Mouse (Mus musculus) lung, postnatal 10 days (tissue): ENCODE measurements around the gene Phf2.

Experiments
- DNase-seq: peaks from one replicate; pipeline ENCODE4 v3.0.0; 2021

The Phf2 gene

DNA sequence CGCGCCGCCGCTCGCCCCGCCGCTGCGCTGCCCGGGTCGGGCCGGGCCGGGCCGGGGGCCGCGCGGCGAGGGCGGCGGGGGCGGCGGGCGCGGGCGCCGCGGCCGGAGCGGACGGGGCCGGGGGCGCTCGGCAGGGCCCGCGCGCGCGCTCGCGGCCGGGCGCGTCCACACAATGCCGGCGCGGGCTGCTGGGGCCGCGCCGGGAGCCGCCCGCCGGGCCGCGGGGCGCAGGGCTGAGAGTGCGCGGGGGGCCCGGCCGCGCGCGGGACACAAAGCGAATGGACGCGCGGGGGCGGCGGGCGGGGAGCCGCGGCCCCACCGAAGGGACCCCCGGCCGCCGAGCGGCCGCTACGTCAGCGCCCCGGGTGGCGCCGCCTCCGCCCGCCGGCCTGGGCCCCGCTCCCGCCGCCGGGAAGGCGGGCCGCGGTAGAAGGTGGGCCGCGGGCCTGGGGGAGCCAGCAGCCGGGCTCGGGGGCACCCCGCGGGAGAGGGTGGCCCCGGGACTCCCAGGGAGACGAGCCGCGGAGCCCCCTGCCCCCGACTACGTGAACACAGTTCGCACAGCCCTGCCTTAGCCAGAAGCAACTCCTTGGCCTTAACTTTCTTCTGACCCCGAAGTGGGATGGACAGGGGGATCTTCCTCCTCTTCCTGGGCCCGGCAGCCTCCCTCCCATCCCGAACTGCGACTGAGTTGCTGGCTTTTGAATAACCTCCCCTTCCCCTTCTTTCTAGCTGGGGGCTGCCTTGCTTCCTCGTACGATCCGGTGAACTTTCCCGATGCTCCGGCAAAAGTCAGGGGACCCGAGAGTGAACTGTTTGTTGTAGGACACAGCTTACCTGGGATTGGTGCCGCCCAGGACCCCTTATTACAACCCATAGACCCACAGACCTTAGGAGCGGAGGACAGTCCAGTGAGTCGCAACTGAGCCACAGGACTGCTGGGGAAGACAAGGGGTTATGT lies at the start of gene Phf2:
Gene Phf2, minus strand, starts transcription at position 349 of the 961 bp plus-strand sequence.
- DNase-seq = peak; percentile 56

DNA sequence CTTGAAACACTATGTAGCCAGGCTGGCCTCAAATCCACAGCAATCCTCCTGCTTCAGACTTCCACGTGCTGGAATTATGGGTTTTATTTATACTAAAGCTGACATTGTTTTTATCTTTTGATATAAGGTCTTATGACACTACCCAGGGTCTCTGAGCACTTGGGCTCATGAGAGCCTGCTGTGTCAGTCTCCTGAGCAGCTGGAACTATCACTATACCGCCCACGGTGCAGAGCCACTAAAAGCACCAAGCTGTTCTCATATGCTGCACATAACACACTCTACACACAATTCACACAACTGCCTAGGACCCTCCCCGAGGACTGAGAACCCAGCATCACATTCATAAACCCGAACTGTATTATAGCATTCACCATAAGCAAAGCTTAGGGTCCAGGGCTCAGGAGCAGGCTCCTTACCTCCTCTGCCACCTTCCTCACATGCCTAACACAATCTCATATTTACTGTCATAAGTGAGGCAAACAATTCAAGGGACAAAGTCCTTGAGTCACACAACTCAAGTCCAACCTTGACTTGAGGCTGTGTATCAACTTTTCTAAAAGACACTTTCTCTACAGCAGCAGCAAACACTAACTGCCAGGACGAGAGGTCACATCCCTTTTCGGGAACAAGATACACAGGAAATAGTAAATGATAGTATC lies 49.0 kb upstream of the Phf2 start:
- no peak for DNase-seq

DNA sequence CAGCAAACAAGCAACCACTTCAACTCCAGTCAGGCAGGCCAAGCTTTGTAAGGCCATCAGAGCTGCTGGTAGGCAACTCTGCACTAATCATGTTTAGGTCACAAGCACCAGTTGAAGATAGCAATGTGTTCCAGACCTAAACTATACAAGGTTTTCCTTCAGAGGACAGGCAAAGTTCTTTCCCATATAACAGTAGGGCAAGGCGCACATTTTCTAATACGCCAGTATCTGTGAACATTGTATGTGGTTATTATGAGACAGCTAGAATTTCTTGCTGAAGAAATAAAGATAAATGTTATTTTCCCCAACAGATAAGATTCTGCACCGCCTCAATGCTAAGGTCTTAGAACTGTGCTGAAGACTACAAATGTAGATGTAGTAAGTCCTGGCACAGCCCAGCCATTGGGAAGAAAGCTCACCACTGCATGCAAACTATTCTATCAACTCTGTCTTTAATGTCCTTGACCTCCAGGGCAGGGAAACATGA lies 46.2 kb upstream of the Phf2 start:
- no peak for DNase-seq

DNA sequence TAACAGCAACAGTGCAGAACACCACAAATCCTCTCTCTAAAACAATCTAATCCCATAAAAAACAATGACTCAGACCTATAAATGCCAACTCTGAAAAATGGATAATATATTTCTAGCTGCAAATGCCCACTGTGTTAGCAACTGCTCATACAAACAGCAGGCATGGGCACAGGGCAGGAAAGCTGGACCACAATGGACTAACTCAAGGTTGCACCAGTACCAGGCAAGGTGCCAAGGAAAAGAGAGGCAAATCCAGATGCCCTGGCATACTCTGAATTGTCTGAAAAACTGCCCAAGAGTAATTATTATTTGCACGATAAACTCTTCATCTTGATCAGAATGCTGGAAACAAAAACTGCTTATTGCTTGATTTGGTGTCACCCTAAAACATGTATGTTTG lies 42.8 kb upstream of the Phf2 start:
- DNase-seq = no peak

DNA sequence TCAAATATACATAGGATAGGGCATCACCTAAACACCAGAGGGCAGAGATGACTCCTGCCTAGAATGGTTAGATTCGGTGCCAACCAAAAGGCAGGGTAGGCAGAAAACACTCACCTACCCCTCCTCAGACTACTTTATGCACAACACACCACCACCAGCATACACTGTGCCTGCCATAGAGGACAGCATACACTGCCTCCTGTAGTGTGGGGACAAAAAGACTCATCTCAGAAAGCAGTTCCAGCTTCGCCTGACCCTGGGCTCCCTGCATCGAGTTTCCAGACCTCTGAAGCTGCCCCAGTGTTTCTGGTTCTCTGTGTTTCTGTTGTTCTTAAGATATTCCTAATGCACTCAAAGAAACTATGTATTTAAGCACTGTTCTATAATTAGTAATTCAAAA lies 42.2 kb upstream of the Phf2 start:
- no peak for DNase-seq

DNA sequence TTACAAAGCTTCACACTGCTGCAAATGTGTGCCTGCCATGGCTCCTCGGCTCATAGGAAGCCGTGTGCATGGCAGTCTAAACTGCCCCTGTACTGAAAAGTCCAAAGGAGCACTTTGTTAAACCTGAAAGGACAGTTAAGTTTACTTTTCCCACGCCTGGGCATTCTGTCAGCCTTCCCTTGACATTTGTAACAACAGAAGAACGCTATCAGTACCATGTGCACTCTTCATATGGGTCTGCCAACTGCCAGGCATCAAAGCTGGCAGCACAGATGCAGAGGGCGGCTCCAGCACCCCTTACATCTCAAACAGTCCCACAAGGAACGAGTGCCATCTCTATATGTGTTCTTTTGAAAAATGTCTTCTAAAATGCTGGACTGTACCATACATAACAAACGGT lies 40.5 kb upstream of the Phf2 start:
- no peak for DNase-seq

DNA sequence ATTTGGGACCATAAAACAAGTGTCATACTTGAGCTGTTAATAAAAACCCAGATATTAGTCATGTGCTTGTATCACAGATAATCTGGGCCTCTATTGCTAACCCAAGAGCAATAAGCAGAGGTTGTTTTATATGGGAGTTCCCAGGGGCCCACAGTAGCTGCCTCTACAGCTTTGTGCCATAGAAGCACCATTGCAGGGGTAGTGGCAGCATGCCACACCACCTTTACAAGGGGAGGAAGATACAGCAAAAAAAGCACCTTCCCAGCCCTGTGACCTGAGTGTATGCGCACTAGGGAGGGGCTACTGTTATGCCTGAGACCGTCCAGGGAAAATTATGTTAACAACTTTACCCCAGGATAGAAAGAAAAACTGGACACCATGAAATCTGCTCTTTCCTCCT lies 34.5 kb upstream of the Phf2 start:
- no peak for DNase-seq

DNA sequence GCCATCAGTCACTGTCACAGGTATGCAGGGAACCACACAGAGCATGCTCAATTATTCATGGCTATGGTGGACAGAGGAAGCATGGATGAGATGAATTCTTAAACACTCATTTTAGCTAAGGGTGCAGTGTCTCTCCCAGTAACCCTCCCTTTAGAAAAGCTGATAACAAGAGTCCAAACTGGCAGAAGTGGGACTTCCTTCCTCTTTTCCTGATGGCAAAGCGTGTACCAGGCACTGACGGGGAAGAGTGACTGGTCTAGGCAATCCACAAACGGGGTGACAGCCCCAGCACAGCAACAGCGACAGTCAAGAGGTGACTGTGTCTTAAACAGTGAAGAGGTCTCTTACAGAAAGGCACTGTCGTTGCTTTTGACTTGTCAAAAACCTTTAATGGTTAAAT lies 24.5 kb upstream of the Phf2 start:
- DNase-seq = no peak

DNA sequence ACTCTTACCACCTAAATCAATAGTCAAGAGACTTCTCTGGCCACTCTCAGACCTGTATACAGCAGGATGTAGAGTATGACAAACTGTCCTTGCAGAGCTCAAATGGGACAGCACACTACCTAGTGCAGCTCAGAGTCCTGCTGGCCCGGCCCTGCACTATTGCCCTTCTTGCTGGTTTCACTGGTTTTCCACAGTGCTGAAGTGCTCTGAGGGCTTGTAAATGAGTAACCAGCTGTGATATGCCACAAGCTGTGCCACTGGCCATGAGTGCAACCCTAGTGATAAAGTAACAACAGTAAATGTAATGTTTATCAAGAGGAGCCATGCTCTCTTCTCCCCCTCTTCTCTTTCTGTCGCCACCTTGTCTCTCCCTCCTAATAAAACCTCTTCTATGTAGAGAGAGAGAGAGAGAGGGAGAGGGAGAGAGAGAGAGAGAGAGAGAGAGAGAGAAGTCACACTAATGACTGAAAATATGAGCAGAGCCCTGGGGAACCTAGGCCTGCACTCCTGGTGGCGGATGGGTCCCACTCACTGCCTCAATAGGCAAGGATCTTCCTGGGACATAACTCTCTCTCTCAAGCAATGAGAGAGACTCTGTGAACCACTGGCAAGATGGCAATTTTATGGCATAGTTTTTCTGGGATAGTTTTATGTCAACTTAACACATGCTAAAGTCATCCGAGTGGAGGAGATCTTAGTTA lies 19.5 kb upstream of the Phf2 start:
- no peak for DNase-seq

DNA sequence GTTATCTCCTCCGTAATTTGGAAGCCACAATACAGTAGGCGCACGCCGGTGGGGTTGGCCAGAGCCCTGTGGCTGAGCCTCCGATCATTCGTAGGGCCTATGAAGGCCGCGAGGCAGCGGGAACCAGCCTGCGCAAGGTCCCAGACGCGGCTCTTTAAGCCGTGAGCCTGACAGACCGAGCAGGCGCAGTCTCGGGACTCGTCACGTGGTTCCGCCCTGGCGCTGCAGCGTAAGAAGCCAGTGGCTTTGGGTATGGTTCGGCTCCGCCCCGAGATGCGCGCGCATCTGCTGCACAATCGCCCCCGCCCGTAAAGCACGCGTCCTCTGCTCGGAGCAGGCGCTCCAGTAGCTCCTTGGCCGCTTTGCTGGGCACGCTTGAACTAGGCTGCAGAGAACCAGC lies 7.6 kb upstream of the Phf2 start:
- peak; percentile 99 for DNase-seq

DNA sequence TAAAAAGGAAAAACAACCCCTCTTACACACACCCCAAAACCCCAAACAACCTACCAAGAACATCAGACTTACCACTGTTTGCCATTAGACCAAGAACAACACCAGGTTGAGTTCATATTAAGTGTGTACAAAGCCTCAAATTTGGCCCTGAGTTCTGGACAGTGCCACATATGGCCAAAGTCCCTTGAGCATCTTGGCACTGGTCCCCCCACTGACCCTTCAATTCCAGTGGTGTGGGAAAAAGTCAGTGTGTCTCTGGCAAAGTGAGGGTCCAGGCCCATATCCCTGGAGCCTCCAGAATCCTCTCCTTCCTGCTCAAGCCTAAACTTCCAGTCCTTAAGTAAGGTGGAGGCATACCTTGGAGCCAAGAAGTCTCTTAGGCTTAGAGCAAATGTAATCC lies 6.9 kb upstream of the Phf2 start:
- DNase-seq = no peak

DNA sequence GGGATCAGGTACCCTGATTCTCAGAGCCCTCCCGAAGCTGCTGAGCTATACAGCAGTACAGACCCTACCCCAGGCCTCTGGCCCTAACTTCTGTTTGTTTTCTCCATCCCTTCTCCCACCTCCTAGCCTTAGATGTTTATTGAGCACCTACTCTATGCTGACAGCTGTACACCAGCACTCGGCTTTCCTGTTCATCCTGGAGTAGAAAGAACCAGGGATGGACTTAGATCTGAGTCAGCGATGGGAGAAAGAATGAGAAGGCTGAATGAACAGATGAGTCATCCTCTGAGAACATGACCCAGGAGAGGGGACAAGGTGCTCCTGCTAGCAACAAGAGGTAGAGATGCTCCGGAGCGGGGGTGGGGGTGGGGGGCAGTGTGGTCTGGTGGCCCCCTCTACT lies 1.8 kb upstream of the Phf2 start:
- DNase-seq = no peak

DNA sequence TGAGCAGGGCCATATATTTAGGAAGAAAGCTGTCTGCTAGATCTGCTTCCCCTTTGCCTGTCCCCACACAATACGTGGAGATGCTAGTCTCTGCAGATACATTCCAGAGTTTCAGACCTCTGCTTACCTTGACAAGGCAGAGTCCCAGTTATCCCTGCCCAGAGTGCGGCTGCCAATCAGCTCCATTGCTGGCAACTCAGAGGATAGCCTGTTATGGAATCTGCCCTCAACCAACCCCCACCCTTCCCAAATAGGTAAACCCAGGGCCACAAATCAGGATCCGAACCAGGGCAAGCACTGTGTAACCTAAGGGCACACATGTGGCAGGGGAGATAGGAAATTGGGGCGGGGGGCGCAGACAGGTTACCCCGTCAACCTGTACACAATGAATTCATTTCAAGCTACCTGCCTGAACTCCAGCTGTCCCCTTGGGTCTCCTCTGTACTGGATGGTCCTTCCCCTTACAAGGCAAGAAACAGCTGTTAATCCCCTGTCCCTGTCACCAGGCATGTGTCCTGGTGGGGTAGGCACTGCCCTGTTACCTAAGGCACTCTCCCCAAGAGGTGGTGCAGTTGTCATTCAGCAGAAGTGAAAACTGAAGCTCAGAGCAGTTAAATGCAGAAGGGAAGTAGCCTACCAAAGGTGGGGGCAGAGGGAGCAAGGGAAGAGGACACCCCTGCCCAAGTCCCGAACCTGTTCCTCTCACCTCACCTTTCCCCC lies 1.1 kb upstream of the Phf2 start:
- DNase-seq = no peak

DNA sequence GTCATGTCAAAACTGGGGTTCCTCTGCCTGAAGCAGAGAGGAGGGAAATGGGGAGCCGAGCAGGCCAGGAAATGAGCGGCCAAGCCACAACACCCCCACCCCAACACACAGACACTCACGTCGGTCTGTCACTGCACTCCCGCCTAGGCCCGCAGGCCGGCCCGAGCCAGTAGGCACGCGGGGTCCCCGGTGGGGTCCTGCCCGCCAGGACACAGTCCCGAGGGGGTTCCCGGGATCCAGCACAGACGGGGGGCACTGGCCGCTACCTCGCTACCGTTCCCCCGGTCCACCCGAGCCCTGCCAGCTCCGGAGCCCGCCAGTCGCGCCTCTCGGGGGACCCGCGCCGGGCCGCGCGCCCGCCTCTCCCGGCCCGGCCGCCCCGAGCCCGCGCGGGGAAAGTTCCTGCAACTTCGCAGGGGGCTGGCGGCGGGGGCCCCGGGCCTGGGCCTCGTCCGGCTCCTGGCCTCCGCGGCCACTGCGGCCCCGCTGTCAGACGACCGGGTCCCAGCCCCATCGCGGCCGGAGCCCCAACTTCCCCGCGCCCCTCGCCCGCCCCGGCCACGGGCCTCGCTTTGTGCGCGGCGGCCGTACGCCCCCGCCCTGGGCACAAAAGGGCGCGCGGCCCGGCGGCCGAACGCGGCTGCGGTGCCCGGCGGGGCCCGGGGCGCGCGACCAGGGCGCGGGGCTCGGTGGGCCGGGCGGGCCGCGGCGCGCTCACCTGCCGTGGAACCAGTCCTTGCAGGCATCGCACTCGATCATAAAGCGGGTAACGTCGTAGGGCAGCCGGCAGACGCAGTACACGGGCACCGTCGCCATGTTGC lies 759 bp downstream of the Phf2 start:
- peak; percentile 59 for DNase-seq

DNA sequence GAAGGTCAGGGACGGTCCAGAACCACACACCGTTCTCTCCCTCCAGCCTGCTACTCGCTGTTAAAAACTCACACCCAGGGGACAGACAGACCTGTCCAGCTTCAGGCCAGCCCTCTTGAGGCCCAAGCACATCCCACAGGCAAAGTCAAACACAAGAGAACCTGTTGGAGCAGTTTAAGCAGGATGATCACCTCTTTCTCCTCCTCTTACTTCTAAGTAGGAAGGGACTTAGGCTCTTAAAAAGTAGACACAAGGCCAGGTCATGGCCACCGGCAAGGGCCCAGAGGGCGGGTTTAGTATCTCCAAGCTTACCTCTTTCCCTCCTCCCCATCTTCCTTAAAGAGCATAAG lies 1.3 kb downstream of the Phf2 start:
- no peak for DNase-seq

DNA sequence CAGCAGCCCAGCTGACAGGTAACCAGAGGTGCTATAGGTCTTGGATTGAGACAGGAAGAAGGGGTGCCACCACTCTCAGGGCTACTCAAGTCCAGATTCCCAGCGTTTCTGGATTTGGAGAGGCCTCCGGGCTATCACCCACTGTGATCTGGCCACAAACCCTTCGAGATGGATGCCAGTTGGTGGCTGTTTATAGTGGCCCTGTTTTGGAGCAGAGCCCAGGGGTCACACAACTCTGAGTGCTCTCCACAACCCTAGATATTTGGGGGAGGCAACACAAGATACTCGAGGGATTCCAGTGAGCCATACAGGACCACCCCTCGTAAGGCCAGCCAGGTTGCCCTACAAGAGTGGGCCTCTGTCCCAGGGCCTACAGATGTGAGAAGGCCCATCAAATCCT lies 1.8 kb downstream of the Phf2 start:
- no peak for DNase-seq

DNA sequence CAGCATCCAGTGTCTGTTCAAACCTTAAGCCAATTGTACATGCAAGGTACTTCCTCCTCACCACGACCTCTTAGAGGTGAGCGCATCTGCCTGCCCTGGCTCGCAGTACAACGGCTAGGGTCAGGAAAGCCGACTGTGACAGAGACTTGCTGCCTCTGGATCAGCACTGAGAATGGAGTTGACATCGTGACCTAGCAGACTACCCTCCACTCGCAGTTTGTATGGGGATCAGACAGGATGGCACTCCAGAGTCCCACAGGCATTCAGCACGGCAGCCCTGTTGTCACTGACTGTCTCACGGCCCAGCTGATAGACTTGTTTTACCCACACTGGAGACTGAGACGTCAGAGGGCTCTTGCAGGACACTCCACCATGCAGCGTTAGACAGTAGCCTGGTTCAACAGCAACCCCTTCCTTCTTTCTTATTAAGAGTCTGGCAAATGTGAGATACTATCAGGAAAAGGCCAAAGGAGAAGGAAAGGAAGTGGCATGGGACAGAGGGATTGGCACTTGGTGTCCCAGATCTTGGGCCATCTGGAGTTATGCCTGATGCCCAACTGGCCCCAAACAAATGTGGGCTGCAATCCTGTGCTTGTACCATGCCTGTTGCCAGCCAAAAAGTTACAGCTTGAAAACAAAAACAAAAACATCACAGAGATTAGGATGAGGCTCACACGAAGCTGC lies 6.1 kb downstream of the Phf2 start:
- no peak for DNase-seq

DNA sequence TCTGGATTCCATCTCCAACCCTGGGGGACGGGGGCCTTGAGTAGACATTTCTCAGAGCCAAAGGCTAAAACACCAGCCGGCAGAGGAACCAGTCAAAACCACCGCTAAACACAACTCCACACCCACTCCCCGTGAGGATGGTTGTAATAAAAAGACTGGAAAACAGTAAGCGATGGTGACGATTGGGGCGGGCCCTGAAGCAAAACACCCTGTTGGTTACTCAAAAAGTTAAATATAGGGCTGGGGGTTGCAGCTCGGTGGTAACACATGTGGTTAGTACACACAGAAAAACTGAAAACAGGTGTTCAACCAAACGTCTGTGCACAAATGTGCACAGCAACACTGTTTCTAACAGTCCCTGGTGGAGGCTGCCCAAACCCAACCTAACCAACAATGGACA lies 7.4 kb downstream of the Phf2 start:
- no peak for DNase-seq

DNA sequence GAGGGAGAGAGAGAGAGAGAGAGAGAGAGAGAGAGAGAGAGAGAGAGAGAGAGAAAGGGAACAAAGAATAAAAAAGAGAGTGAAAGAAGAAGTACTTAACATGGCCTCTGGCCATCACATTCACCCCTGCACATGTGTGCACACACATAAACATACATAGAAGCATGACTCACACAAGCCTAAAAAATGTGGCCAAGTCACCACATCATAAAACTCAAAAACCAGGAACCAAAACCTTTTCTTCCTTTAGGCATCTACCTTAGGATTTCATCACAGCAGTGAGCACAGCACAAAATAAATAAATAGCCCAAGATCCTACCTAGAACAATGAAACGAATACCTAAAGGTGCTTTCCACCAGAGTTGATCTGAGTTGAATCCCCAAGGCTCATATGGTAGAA lies 9.0 kb downstream of the Phf2 start:
- no peak for DNase-seq

DNA sequence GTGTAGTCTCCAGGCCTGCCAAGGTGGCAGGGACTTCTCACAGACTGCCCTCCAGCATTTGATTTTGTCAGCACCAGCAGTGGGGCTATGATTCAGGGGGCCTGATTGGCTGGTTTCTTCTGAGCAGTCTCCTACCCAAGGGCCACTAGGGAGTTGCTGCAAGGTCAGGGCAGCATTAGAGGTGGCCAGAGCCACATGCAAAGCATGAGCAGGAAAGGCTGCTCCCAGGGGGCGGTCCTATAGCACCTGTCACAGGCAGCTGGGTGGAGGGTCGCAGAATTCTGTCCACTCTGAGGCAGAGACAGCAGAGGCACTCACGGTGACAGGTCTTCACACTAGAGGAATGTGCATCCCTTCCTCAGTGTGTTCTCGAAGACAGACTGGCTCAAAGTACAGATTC lies 12.1 kb downstream of the Phf2 start:
- no peak for DNase-seq

DNA sequence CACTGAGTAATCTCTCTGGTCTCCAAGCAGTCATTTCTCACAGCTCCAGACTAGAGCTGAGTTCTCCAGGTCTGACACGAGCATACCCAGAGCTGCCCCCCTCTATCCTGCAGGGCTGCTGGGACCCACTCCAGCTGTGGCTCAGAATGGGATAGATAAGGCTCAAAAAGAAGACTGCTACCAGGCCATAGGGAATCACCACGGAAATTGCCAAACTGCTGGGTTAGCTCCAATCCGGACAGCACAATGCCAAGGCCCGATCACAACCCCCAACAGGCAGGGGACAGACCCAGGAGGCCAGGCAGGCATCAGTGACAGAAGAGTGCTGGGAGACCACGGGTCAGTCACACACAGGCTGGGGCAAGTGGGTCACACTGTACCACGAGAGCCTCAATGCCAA lies 12.9 kb downstream of the Phf2 start:
- peak; percentile 25 for DNase-seq
